Mouse (Mus musculus) hindbrain, embryonic 16.5 days (tissue): ENCODE results near the gene Cnpy3. TPM values are rescaled to one million over a fixed set of nuclear protein-coding genes. Genes with fewer than 3 reads are reported as not detected.
"Not testable (repeated sequence)": the region's sequence is repeated elsewhere in the genome, so short reads cannot be mapped to it uniquely, and the experiment has no call there.

Experiments used
- ATAC-seq: fragments of 200-750 bp; cut with Nextera tagmentation; 2 replicates; pipeline ENCODE4 v1.8.0; 2017; ENCODE audit warnings: moderate TSS enrichment, moderate library complexity
- H3K27ac ChIP-seq: fragments of 300-500 bp; sonication (generic); 2 replicates; pipeline ENCODE4 v1.5.1; 2014; ENCODE audit warnings: low read depth, mild to moderate bottlenecking, control low read depth, low read length, moderate library complexity
- H3K27me3 ChIP-seq: fragments of 300-500 bp; sonication (generic); replicated peaks from 2 replicates; pipeline ENCODE4 v1.6.1; 2014; ENCODE audit warnings: low read length; ENCODE audit not compliant: control insufficient read depth, insufficient read depth
- H3K36me3 ChIP-seq: fragments of 300-500 bp; sonication (generic); 2 replicates; pipeline ENCODE4 v1.6.1; 2014; ENCODE audit warnings: mild to moderate bottlenecking, low read length, moderate library complexity, mixed read lengths; ENCODE audit not compliant: control insufficient read depth, insufficient read depth
- H3K4me1 ChIP-seq: fragments of 300-500 bp; sonication (generic); 2 replicates; pipeline ENCODE4 v1.6.1; 2014; ENCODE audit warnings: low read depth, low read length; ENCODE audit not compliant: control insufficient read depth, insufficient read depth
- H3K4me2 ChIP-seq: fragments of 300-500 bp; sonication (generic); 2 replicates; pipeline ENCODE4 v1.6.1; 2014; ENCODE audit warnings: mild to moderate bottlenecking, low read length, control low read depth, moderate library complexity
- H3K4me3 ChIP-seq: fragments of 300-500 bp; sonication (generic); 2 replicates; pipeline ENCODE4 v1.5.1; 2014; ENCODE audit warnings: mild to moderate bottlenecking, low read length, control low read depth, moderate library complexity
- H3K9ac ChIP-seq: fragments of 300-500 bp; sonication (generic); 2 replicates; pipeline ENCODE4 v1.6.1; 2014; ENCODE audit warnings: low read depth, mild to moderate bottlenecking, control low read depth, low read length, moderate library complexity
- H3K9me3 ChIP-seq: fragments of 300-500 bp; sonication (generic); 2 replicates; pipeline ENCODE4 v1.6.1; 2014; ENCODE audit warnings: mild to moderate bottlenecking, low read length, moderate library complexity; ENCODE audit not compliant: control insufficient read depth
- WGBS: fragments of 180-500 bp; shearing (Covaris S2); extraction: QIAGEN DNeasy Blood & Tissue Kit; methylation state at CpG from one replicate; pipeline ENCODE4 v1.1.7; 2014; 5-methylcytosine and 5-hydroxymethylcytosine counted together
- polyA plus RNA-seq: library from polyadenylated mRNA; unstranded; fragments of >200 nt; fragmentation: Nextera tagmentation; extraction: Ambion mirVana; gene quantifications from 2 replicates; pipeline ENCODE4 v1.2.1, GENCODE M21; 2015

The Cnpy3 gene
- polyA plus RNA-seq, 1 experiment from 2014 or later: 78.0 TPM

DNA sequence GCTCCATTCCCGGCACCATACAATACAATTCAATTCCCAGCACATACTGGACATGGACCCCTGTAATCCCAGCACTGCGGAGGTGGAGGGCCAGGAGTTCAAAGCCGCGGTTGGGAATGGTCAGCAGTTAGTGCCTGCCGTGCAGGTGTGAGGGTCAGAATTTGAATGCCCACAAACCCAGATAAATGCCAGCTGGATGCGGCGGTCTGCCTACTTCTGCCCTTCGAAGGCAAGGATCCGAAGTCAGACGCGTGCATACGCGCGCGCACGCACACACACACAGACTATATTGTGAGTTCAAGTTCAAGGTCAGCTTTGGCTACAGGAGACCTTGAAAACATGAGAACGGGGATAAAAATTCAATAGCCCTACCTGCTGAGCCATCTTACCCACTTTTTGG lies 19.6 kb upstream of the Cnpy3 start:
- Histone ChIP-seq H3K27ac (peak overlapping the region; percentile 84), H3K9me3 (no peaks in the 10 kb centered on the region), H3K4me1 (peaks cover 16% of the 10 kb centered on the region), H3K9ac (peak overlapping the region; percentile 88), H3K4me3 (peak overlapping the region; percentile 93), H3K27me3 (no peaks in the 10 kb centered on the region), H3K36me3 (peaks cover 16% of the 10 kb centered on the region), H3K4me2 (peak overlapping the region; percentile 89)
- 64% methylated on average over 17 of the region's 17 CpGs for WGBS
- ATAC-seq: no peak

DNA sequence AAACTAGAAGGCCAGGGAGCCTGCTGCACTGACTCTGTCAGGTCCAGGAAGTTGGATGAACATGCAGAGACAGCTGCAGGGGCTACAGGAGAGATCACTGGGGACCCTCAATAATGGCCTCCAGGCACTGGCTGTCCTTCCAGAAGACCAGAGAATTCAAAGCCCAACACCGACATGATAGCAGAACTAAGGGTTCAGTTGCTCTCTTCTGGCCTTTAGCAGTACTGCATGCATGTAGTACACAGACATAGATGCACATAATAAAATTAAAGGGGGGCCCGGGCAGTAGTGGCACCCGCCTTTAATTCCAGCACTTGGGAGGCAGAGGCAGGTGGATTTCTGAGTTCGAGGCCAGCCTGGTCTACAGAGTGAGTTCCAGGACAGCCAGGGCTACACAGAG lies 19.0 kb upstream of the Cnpy3 start:
- H3K9ac ChIP-seq: no peak overlapping the region
- H3K4me2 ChIP-seq: no peak overlapping the region
- H3K27me3 ChIP-seq: no peaks in the 10 kb centered on the region
- H3K4me3 ChIP-seq: no peak overlapping the region
- H3K36me3 ChIP-seq: peaks cover 10% of the 10 kb centered on the region
- ATAC-seq: no peak
- WGBS: 81% methylated on average over 4 of the region's 4 CpGs
- H3K9me3 ChIP-seq: no peaks in the 10 kb centered on the region
- peaks cover 16% of the 10 kb centered on the region for H3K4me1 ChIP-seq
- H3K27ac ChIP-seq: no peak overlapping the region

DNA sequence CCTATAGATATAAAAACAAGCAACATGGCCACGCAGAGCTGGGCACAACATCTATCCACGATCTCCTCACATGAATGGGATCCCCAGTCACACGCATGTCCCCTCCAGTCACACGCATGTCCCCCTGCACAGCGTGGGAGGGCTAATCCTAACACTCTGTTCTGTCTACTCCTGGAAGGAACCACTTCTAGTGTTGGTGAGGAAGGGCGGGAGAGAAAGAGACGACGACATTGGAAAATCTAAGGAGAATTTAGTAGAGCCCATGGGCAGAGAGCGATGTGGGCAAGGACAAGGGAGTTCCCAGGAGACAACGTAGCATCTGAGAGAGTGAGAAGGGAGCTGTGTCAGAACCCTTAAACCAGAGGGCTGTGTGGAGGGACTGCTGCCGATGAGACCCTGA lies 18.5 kb upstream of the Cnpy3 start:
- Histone ChIP-seq H3K4me2 (no peak overlapping the region), H3K4me3 (no peak overlapping the region), H3K36me3 (peaks cover 6% of the 10 kb centered on the region), H3K9me3 (no peaks in the 10 kb centered on the region), H3K27me3 (no peaks in the 10 kb centered on the region), H3K27ac (no peak overlapping the region), H3K9ac (no peak overlapping the region), H3K4me1 (peaks cover 16% of the 10 kb centered on the region)
- WGBS: 93% methylated on average over 11 of the region's 11 CpGs
- ATAC-seq: no peak

DNA sequence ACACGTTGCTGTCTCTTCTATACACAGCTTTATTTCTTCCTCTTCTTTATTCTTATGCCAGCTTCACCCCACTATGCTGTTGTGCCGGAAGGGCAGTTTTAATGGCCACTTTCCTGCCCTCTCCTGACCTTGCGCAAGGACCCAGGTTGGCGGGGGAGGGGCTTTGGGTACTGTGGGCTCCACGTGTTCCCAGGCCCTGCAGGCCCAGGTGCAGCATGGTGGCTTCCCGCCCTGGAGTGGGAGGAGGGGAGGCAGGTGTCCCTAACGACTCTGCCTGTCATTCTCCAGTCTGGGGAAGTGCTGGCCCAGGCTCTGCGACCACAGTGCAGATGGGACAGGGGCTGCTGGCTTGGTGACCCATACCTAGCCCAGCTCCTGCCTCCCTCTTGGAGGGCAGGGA lies 15.9 kb upstream of the Cnpy3 start:
- Histone ChIP-seq H3K27ac (no peak overlapping the region), H3K9ac (no peak overlapping the region), H3K9me3 (no peaks in the 10 kb centered on the region), H3K4me3 (no peak overlapping the region), H3K4me2 (no peak overlapping the region), H3K36me3 (no peaks in the 10 kb centered on the region), H3K27me3 (no peaks in the 10 kb centered on the region), H3K4me1 (peaks cover 6% of the 10 kb centered on the region)
- 59% methylated on average over 8 of the region's 8 CpGs for WGBS
- no peak for ATAC-seq

DNA sequence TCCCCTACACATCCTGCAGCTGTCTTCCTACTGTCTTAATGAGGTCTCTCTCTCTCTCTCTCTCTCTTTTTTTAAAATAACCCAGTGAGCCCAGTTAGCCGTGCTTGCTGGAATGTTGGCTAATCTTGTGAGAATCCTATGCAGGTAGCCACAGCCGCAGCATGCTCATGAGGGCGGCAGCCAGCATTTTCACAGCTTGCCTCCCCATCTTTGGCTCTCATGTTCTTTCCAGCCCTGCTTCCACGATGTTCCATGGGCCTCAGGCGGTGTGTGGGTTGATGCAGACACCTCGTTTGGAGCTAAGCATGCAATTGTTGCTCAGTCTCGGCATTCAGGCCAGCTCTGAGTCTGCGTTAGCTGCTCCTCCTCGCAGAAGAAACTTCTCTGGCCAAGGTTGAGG lies 12.9 kb upstream of the Cnpy3 start:
- not testable (repeated sequence) for H3K9ac ChIP-seq, H3K4me1 ChIP-seq, ATAC-seq, H3K9me3 ChIP-seq, H3K4me2 ChIP-seq, H3K4me3 ChIP-seq, H3K27ac ChIP-seq, H3K36me3 ChIP-seq, H3K27me3 ChIP-seq
- 69% methylated on average over 8 of the region's 9 CpGs for WGBS

DNA sequence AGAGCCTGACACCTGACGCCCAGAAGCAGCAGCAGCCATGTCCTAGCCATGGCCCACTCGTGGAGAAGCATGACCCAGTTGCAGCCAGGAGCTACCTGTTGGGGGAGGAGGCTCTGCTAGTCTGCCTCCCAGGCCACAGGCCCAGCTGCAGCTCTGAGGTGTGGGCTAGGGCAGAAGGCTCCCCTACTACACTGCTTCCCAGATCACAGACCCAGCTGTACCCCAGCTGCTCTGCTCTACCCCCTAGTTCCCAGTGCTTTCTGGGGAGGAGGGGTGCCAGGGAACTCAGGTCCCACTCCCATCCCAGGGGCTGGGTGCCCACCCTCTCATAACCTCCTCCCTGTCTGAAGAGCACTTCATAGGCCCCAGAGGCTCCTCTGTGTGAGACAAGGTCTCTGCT lies 11.5 kb upstream of the Cnpy3 start, which contains the start of gene Ptcra:
TSS of gene Ptcra (minus strand) at position 169 of the 400 bp plus-strand sequence.
- H3K4me1 ChIP-seq: no peaks in the 10 kb centered on the region
- ATAC-seq: no peak
- no peak within 1 kb of the TSS for H3K27ac ChIP-seq
- H3K27me3 ChIP-seq: no peaks in the 10 kb centered on the region
- H3K4me2 ChIP-seq: no peak within 1 kb of the TSS
- H3K9ac ChIP-seq: no peak within 1 kb of the TSS
- H3K36me3 ChIP-seq: no peaks in the 10 kb centered on the region
- H3K9me3 ChIP-seq: no peaks in the 10 kb centered on the region
- H3K4me3 ChIP-seq: no peak within 1 kb of the TSS
- 63% methylated on average over 2 of the region's 2 CpGs for WGBS

DNA sequence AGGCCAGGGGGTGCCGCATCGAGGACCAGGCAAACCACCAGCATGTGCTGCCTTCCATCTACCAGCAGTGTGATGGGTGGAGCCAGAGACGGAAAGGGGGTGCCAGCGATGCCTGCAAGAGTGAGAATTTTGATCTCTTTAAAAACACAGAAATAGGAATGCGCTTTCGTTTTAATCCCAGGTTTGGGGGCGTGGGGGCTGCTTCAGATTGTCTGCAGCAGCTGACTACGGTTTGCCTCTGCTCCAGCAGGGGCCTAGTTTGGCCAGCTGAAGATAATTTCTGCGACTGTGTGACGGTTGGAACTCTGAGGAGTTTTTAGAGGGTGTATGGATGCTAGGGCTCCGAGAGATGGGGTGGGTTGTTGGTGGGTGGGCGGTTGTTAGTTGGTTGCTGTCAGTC lies 6.7 kb upstream of the Cnpy3 start:
- WGBS: 84% methylated on average over 12 of the region's 12 CpGs
- Histone ChIP-seq H3K27me3 (no peaks in the 10 kb centered on the region), H3K4me3 (no peak overlapping the region), H3K9me3 (no peaks in the 10 kb centered on the region), H3K9ac (no peak overlapping the region), H3K27ac (no peak overlapping the region), H3K36me3 (no peaks in the 10 kb centered on the region), H3K4me1 (no peaks in the 10 kb centered on the region), H3K4me2 (no peak overlapping the region)
- ATAC-seq: no peak

DNA sequence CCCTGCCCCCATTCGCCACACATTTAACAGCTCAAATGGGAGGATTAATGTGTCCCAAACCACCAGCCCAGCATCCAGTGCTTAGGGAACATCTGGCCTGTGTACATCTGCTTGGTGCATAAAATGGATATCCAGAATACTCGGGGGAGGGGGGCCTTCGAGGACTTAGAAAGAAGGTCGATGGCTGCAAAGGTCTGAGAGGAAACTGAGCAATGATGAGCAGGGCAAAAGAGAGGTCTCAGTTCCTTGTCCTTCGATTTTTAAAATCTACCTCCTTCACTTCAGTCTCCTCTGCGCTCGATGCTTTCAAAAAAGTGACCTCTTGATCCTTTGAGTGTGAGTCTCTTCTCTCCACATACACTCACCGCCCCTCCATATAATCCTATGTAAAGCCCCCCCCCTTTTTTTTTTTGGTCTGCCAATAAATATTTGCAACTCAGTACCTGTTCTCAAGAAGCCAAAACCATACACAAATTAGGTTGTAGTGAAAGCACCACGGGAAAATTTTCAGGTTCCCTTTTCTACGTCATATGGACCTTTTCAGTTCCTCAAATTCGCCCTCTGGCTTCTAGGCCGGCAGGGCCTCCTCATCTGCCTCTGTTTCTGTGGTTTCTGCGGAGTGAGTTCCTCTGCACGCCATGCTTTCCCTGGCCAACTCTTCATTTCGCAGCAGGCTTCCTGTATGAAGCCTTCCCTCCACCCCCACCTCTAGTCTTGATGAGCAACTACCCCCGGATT lies 789 bp downstream of the Cnpy3 start:
- WGBS: 32% methylated on average over 16 of the region's 16 CpGs
- H3K9me3 ChIP-seq: no peaks in the 10 kb centered on the region
- ATAC-seq: no peak
- peak overlapping the region; percentile 80 for H3K9ac ChIP-seq
- H3K27me3 ChIP-seq: no peaks in the 10 kb centered on the region
- peak overlapping the region; percentile 85 for H3K27ac ChIP-seq
- peak overlapping the region; percentile 74 for H3K4me2 ChIP-seq
- H3K36me3 ChIP-seq: peaks cover 3% of the 10 kb centered on the region; the same call in 1 of the 2 replicates
- H3K4me3 ChIP-seq: peak overlapping the region; percentile 78
- H3K4me1 ChIP-seq: peaks cover 13% of the 10 kb centered on the region

DNA sequence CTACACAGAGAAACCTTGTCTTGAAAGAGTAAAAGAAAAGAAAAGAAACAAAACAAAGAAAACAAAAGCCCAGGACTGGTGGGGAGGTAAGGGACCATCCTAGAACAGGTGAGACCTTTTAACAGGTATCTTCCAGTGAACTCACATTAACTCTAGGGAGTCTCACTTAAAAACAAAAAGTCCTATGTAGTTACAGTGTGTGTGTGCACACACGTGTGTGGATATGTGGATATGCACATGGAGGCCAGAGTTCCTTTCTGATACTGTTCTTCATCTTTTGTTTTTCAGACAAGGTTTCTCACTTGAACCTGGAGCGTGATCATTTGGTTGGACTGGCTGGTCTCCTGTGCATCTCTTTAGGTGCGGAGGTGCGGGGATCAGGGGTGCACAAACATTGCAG lies 1.4 kb downstream of the Cnpy3 start:
- peak overlapping the region; percentile 74 for H3K4me2 ChIP-seq
- peak overlapping the region; percentile 80 for H3K9ac ChIP-seq
- H3K36me3 ChIP-seq: peaks cover 7% of the 10 kb centered on the region; the same call in 1 of the 2 replicates
- peaks cover 13% of the 10 kb centered on the region for H3K4me1 ChIP-seq
- H3K9me3 ChIP-seq: no peaks in the 10 kb centered on the region
- no peaks in the 10 kb centered on the region for H3K27me3 ChIP-seq
- H3K4me3 ChIP-seq: peak overlapping the region; percentile 78; the same call in 1 of the 2 replicates
- no peak for ATAC-seq
- H3K27ac ChIP-seq: no peak overlapping the region
- WGBS: 91% methylated on average over 4 of the region's 4 CpGs
